Mouse (Mus musculus) heart, postnatal 0 days (tissue): Measurements from ENCODE around the gene Rraga. TPM values are rescaled to one million over a fixed set of nuclear protein-coding genes. Genes with fewer than 3 reads are reported as not detected.

Source experiments
- ATAC-seq: fragments of 200-750 bp; cut with Nextera tagmentation; 2 replicates; pipeline ENCODE4 v1.8.0; 2017; ENCODE audit warnings: low read depth, moderate number of reproducible peaks, moderate library complexity; ENCODE audit not compliant: insufficient read depth
- DNase-seq: peaks from one replicate; pipeline ENCODE4 v3.0.0-alpha.2; 2016; ENCODE audit warnings: low spot score
- H3K27ac ChIP-seq: fragments of 300-500 bp; sonication (generic); 2 replicates; pipeline ENCODE4 v1.5.1; 2014; ENCODE audit warnings: low read depth, mild to moderate bottlenecking
- H3K27me3 ChIP-seq: fragments of 300-500 bp; sonication (generic); 2 replicates; pipeline ENCODE4 v1.6.1; 2014; ENCODE audit warnings: low read length, mixed read lengths; ENCODE audit not compliant: control insufficient read depth, insufficient read depth
- H3K36me3 ChIP-seq: fragments of 300-500 bp; sonication (generic); replicated peaks from 2 replicates; pipeline ENCODE4 v1.6.1; 2014; ENCODE audit warnings: low read length, mixed read lengths; ENCODE audit not compliant: control insufficient read depth, insufficient read depth
- H3K4me1 ChIP-seq: fragments of 300-500 bp; sonication (generic); 2 replicates; pipeline ENCODE4 v1.6.1; 2014; ENCODE audit warnings: antibody characterized with exemption; ENCODE audit not compliant: control insufficient read depth, insufficient read depth
- H3K4me2 ChIP-seq: fragments of 300-500 bp; sonication (generic); 2 replicates; pipeline ENCODE4 v1.6.1; 2014; ENCODE audit warnings: low read depth, mild to moderate bottlenecking, low read length, moderate library complexity
- H3K4me3 ChIP-seq: fragments of 300-500 bp; sonication (generic); 2 replicates; pipeline ENCODE4 v1.5.1; 2014; ENCODE audit warnings: low read depth, low read length
- H3K9ac ChIP-seq: fragments of 300-500 bp; sonication (generic); replicated peaks from 2 replicates; pipeline ENCODE4 v1.6.1; 2014; ENCODE audit warnings: low read depth, low read length, mixed read lengths
- H3K9me3 ChIP-seq: fragments of 300-500 bp; sonication (generic); replicated peaks from 2 replicates; pipeline ENCODE4 v1.6.1; 2016; ENCODE audit warnings: low read length; ENCODE audit not compliant: control insufficient read depth
- CTCF ChIP-seq: IDR thresholded peaks from 2 replicates; pipeline ENCODE4 v1.5.1; 2016; ENCODE audit warnings: antibody characterized with exemption, control low read depth, low read depth
- EP300 ChIP-seq: IDR thresholded peaks from 2 replicates; pipeline ENCODE4 v1.6.1; 2016; ENCODE audit warnings: antibody characterized with exemption, low read depth
- WGBS: fragments of 180-500 bp; shearing (Covaris S2); extraction: QIAGEN DNeasy Blood & Tissue Kit; methylation state at CpG from one replicate; pipeline ENCODE4 v1.1.7; 2014; 5-methylcytosine and 5-hydroxymethylcytosine counted together
- polyA plus RNA-seq: library from polyadenylated mRNA; unstranded; fragments of >200 nt; fragmentation: Nextera tagmentation; extraction: Ambion mirVana; gene quantifications from 2 replicates; pipeline ENCODE4 v1.2.1, GENCODE M21; 2015
- total RNA-seq: library from RNA; depleted of rRNA; stranded (reverse); fragments of >200 nt; gene quantifications from 2 replicates; pipeline ENCODE4 v1.2.3, GENCODE M21; 2014; ENCODE audit warnings: low replicate concordance

Rraga gene
- total and polyA plus RNA-seq, 2 experiments from 2014 or later: 8.5 to 50.7 TPM

DNA sequence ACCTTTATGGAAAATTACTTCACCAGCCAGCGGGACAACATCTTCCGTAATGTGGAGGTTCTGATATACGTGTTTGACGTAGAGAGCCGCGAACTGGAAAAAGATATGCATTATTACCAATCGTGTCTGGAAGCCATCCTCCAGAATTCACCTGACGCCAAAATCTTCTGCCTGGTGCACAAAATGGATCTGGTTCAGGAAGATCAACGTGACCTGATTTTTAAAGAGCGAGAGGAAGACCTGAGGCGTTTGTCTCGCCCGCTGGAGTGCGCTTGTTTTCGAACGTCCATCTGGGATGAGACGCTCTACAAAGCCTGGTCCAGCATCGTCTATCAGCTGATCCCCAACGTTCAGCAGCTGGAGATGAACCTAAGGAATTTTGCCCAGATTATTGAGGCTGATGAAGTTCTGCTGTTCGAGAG is 663 bp downstream of the Rraga start:
- DNase-seq (peak; percentile 11), ATAC-seq (no peak; the same call in 1 of the 2 replicates)
- Histone ChIP-seq H3K27me3 (no peaks in the 10 kb centered on the region), H3K4me2 (peak overlapping the region; percentile 75), H3K9me3 (no peaks in the 10 kb centered on the region), H3K27ac (peak overlapping the region; percentile 93), H3K36me3 (0 out of 2 replicates have a peak, but pooled peaks cover 7% of the 10 kb centered on the region), H3K4me1 (peaks cover 19% of the 10 kb centered on the region), H3K4me3 (peak overlapping the region; percentile 77), H3K9ac (peak overlapping the region; percentile 85)
- no peak for TF ChIP-seq EP300
- TF ChIP-seq CTCF: no peak
- WGBS: 0% methylated on average over 20 of the region's 20 CpGs

DNA sequence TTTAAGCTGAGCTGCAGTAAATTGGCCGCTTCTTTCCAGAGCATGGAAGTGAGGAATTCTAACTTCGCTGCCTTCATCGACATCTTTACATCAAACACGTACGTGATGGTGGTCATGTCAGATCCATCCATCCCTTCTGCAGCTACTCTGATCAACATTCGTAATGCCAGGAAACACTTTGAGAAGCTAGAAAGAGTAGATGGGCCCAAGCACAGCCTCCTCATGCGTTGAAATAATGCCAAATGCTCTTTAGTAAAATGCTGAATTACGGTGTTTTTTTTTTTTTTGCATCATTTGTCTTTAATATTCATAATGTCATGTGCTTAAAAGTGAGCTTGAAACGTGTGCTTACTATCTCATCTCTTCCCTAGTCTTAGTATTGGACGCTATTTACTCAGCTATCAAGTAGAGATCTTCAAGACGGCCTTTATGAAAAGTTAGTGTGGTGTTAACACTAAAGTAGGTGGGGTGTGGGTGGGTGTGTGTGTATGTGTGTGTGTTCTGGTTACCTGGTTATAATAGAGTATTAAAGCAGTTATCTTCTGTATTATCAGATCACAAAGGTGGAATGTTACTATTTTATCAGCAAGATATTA is 1.3 kb downstream of the Rraga start:
- peaks cover 19% of the 10 kb centered on the region for H3K4me1 ChIP-seq
- WGBS: 7% methylated on average over 11 of the region's 11 CpGs
- TF ChIP-seq EP300 (no peak), CTCF (no peak)
- peak overlapping the region; percentile 75 for H3K4me2 ChIP-seq
- peak overlapping the region; percentile 85 for H3K9ac ChIP-seq
- no peaks in the 10 kb centered on the region for H3K27me3 ChIP-seq
- H3K27ac ChIP-seq: no peak overlapping the region; the same call in 1 of the 2 replicates
- ATAC-seq: no peak
- H3K9me3 ChIP-seq: no peaks in the 10 kb centered on the region
- peak overlapping the region; percentile 77 for H3K4me3 ChIP-seq
- H3K36me3 ChIP-seq: 0 out of 2 replicates have a peak, but pooled peaks cover 7% of the 10 kb centered on the region
- no peak for DNase-seq

DNA sequence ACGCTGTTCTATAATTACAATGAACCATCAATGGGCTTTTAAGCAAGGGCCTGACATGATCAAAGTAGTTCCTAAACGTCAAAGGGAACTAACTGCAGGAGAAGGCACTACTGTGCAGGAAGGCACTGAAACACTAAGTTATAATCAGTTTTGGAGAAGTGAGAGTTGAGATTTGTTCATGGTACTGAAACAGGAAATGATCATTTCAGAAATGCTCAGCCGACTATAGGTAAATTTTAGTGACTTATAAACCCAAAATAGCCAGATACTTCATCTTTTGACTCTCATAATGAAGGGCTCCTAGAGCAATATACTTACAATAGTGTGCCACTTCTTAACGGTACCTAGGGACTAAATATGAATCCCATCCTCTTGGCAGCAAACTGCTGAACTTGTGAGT is 4.6 kb downstream of the Rraga start:
- peaks cover 31% of the 10 kb centered on the region for H3K36me3 ChIP-seq
- no peak overlapping the region for H3K27ac ChIP-seq
- H3K4me2 ChIP-seq: no peak overlapping the region
- H3K9ac ChIP-seq: no peak overlapping the region
- H3K4me3 ChIP-seq: no peak overlapping the region
- H3K9me3 ChIP-seq: no peaks in the 10 kb centered on the region
- TF ChIP-seq EP300 (no peak), CTCF (no peak)
- H3K27me3 ChIP-seq: no peaks in the 10 kb centered on the region
- no peak for DNase-seq
- no peak for ATAC-seq
- 67% methylated on average over 4 of the region's 4 CpGs for WGBS
- H3K4me1 ChIP-seq: peaks cover 19% of the 10 kb centered on the region

GRCm38 (mm10) chr4:86580591-86580990 is 5.1 kb downstream of the Rraga start:
- no peak for DNase-seq
- H3K4me3 ChIP-seq: no peak overlapping the region
- H3K36me3 ChIP-seq: peaks cover 36% of the 10 kb centered on the region
- no peak for TF ChIP-seq CTCF
- no peak for TF ChIP-seq EP300
- peaks cover 19% of the 10 kb centered on the region for H3K4me1 ChIP-seq
- no peak overlapping the region for H3K9ac ChIP-seq
- H3K9me3 ChIP-seq: no peaks in the 10 kb centered on the region
- no peaks in the 10 kb centered on the region for H3K27me3 ChIP-seq
- no peak for ATAC-seq
- WGBS: 71% methylated on average over 3 of the region's 3 CpGs
- H3K4me2 ChIP-seq: no peak overlapping the region
- no peak overlapping the region for H3K27ac ChIP-seq

GRCm38 (mm10) chr4:86588236-86588635 is 12.8 kb downstream of the Rraga start:
- H3K27ac ChIP-seq: no peak overlapping the region
- no peaks in the 10 kb centered on the region for H3K9me3 ChIP-seq
- no peak overlapping the region for H3K4me2 ChIP-seq
- WGBS: 95% methylated on average over 3 of the region's 3 CpGs
- DNase-seq (no peak), ATAC-seq (no peak)
- no peaks in the 10 kb centered on the region for H3K27me3 ChIP-seq
- no peak overlapping the region for H3K4me3 ChIP-seq
- no peaks in the 10 kb centered on the region for H3K4me1 ChIP-seq
- TF ChIP-seq CTCF (no peak), EP300 (no peak)
- peaks cover 53% of the 10 kb centered on the region for H3K36me3 ChIP-seq
- no peak overlapping the region for H3K9ac ChIP-seq

DNA sequence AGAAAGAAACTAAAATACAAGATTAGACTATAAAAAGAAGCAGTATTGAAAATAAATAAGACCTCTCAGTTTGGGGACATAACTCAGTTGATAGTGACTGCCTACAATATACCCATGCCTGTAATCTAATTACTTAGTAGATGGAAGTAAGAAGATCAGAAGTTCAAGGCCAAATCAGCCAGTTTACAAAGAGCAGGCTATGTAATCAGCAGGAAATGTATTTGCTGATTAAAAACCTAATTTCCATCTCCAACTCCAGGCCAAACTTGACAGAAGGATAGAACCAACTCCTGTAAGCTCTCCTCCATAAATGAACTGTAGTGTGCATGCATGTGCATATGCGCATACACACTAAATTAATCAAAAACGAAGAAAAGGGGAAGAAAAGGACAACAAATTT is 15.8 kb downstream of the Rraga start:
- DNase-seq: no peak
- WGBS: 94% methylated on average over 2 of the region's 2 CpGs
- TF ChIP-seq CTCF (no peak), EP300 (no peak)
- no peak overlapping the region for H3K4me3 ChIP-seq
- H3K4me1 ChIP-seq: no peaks in the 10 kb centered on the region
- no peak for ATAC-seq
- no peaks in the 10 kb centered on the region for H3K9me3 ChIP-seq
- H3K36me3 ChIP-seq: peaks cover 37% of the 10 kb centered on the region; the same call in 1 of the 2 replicates
- no peaks in the 10 kb centered on the region for H3K27me3 ChIP-seq
- no peak overlapping the region for H3K4me2 ChIP-seq
- no peak overlapping the region for H3K9ac ChIP-seq
- H3K27ac ChIP-seq: no peak overlapping the region
